Mouse (Mus musculus): Measurements from ENCODE around the gene Cmss1. TPM values are rescaled to one million over a fixed set of nuclear protein-coding genes. Genes with fewer than 3 reads are reported as not detected.

The Cmss1 gene
- total RNA-seq, 2 experiments from 2014 or later = 73.6 to 155 TPM

DNA sequence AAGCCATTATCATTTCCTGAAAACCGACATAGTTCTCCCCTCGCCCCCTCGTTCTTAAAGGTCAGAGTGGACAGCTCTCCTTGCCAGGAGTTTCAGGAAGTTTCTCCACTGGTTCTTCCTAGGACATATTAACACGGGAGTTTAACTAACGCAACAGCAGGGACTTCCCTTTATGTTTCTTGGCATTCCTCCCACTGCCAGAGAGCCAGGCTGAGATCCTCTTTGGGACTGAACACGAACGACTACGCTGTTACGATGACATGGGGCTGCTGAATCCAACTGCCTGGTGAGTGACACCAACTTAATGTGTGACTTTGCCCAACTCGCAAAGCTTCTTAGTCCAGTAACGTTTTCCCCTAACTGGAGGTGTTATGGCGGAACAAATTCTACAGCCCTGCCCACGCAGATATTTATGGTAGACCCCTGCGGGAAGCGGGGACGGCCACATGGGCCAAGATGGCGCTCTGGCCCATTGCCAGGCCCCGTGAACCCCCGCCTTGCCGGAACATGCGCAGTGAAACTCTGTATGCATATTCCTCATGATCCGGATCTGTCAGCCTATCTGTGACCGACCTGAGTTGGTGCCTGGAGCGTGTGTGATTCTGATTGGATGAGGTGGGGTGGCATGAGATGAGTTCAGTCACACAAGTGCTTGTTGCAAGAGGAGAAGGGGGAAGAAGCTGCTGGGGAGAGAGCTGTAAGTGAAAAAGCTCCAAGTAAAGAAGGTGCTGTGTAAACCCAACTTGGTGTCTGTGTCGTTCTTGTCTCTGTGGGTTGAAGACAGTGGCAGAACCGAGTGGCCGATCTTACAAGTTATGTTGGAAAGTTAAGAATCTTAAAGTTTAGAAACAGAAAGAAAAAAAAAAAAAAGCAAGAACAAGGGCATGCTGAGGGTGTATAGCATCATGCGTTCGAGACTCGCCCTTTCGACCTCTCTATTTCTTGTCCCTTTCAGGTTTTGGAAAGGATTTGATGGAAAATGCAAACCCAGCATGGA is 326.1 kb downstream of the Cmss1 start:
- no peak for ATAC-seq (replicated peaks; ENCODE audit: low FRiP score, low TSS enrichment, poor library complexity, severe bottlenecking)

DNA sequence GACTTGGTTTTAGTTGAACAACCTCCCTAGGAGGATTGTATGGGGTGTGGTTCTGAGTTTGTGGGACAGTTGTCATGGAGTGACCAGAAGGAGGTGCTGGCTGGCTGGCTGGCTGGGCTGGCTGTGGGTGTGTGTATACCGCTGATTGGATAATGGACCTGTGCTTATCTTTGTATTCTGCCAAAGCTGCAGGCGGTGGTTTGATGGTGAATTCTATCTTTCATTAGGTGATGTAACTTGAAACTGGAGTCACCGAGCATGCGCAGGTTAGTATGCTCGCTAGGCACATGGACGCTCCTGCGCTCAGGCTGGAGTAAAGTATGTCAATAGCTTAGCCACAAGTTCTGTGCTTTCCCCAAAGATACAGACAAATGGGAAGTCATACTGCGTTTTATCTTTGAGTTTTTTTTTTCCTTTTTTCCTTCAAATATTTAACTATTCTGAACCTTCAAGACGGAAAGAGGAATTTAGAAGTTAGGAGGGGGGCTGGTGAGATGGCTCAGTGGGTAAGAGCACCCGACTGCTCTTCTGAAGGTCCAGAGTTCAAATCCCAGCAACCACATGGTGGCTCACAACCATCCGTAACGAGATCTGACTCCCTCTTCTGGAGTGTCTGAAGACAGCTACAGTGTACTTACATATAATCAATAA is 327.6 kb downstream of the Cmss1 start:
- ATAC-seq (replicated peaks; ENCODE audit: low FRiP score, low TSS enrichment, poor library complexity, severe bottlenecking) = 0 out of 2 replicates have a peak, but pooled peaks have one; percentile 18

- no peak for ATAC-seq (replicated peaks; ENCODE audit: low FRiP score, low TSS enrichment, poor library complexity, severe bottlenecking)
Measured at GRCm38 (mm10) chr16:57269751-57270150, 336.9 kb downstream of the Cmss1 start.

GRCm38 (mm10) chr16:57268058-57268841 is 338.4 kb downstream of the Cmss1 start:
- ATAC-seq (replicated peaks; ENCODE audit: low FRiP score, low TSS enrichment, poor library complexity, severe bottlenecking) = no peak

DNA sequence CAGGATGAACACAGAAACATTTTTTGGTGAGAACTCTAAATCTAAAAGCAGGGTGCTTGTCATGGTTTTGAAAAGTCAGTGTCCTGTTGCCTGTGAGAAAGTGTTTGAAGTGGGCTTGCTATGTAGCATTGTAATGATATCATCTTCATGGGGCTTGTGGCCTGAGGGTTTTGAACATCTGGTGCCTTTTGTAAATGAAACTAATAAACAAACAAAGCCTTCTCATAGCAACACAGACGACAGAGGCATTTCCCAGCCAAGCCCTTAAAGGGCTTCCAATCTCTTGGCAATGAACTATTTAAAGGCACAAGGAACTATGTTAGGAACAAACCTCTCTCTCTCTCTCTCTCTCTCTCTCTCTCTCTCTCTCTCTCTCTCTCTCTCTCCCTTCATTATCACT is 339.6 kb downstream of the Cmss1 start:
- ATAC-seq (replicated peaks; ENCODE audit: low FRiP score, low TSS enrichment, poor library complexity, severe bottlenecking) = no peak

GRCm38 (mm10) chr16:57260152-57260551 is 346.5 kb downstream of the Cmss1 start:
- no peak for ATAC-seq (replicated peaks; ENCODE audit: low FRiP score, low TSS enrichment, poor library complexity, severe bottlenecking)

DNA sequence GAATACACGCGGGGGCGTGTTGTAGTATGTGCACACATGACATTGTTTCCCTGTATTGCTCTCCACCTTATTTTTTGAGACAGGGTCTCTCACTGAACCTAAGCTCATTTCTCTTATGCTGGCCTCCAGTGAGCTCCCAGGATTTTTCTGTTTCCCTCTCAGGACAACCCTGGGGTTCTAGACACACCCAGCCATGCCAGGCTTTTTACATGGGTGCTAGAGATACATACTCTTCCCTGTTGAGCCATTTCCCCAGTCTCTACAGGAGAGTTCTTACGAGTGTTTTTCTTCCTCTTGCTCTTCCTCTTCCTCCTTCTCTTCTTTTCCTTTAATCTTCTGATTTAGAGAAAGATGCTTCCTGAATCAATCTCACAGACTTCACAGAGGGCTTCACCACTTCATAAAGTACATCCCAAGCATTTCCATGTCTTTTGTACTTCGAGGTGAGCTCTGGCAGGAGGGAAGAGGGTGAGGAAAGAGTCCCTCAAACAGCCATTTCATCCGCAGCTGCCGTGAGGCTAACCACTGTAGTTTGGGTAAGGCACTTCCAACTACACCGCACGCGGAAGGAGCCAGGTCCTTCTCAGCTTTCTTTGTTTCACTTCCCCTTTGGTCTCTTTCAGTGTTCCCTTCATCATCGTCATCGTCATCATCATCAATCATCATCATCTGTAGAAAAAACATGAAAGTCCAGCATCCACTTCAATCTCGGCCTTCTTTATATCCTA is 347.1 kb downstream of the Cmss1 start:
- no peak for ATAC-seq (replicated peaks; ENCODE audit: low FRiP score, low TSS enrichment, poor library complexity, severe bottlenecking)

Other genes starting within 250 kb of the Cmss1 start
- gene Col8a1, start 147.9 kb upstream of the Cmss1 start, total RNA-seq (2014; fragmentation: Nextera tagmentation) = not detected in 2 replicates
- gene Col8a1, start 147.9 kb upstream of the Cmss1 start, total RNA-seq (2017) = not detected in 2 replicates

Measured in megakaryocyte-erythroid progenitor cell, adult 5-6 weeks (primary cell).